8 mouse cellular contexts compared by ENCODE assay signal in the genomic region with DNA sequence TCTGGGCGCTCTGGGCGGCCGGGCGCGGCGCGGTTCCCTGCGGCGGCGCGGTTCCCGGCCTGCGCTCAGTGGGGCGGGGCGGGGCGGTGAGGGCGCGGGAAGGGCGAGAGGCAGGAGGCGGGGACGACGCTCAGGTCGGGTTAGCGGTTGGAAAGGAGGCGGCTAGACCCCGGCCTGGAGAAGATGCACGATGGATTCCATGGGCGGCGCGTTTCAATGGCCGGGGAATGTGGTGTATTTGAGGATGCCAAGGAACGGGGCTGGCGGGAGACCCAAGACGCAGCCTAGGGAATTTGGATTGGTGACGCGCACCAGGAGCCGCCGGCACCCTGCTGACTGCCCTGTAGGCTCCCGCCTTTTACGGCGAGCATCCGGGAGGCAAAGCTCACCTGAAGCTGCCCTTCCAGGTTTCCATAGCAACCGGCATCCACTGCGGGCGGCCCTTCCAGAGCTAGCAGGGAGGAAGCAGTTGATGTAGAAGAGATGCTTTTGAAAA. TPM values are rescaled to one million over a fixed set of nuclear protein-coding genes. Genes with fewer than 3 reads are reported as not detected.
DNase-seq lines count a peak whose midpoint lies in the region; ATAC-seq and TF ChIP-seq lines count a peak whose summit lies in the region.

No protein-coding gene starts in this region.

- peak overlapping the region; percentile 79 for H3K4me2 ChIP-seq in neural tube, embryonic 11.5 days (ENCODE audit: low read depth)
- H3K4me2 ChIP-seq in intestine, postnatal 0 days (replicated peaks; ENCODE audit: low read depth): peak overlapping the region; percentile 78

- peaks cover 8% of the 10 kb centered on the region; the same call in 1 of the 2 replicates for H3K79me2 ChIP-seq in liver, adult 2 months (ENCODE audit: control insufficient read depth, insufficient read depth, low read length)

- H3K27ac ChIP-seq in neural tube, embryonic 11.5 days (ENCODE audit: low read depth, low read length): peak overlapping the region; percentile 96
- peak overlapping the region; percentile 99 for H3K27ac ChIP-seq in forebrain, embryonic 10.5 days
- H3K27ac ChIP-seq in intestine, postnatal 0 days (ENCODE audit: low read depth, low read length): peak overlapping the region; percentile 95
- H3K27ac ChIP-seq in liver, adult 2 months (replicated peaks; ENCODE audit: insufficient read depth, low read depth, low read length): peak overlapping the region; percentile 96

- WGBS in neural tube, embryonic 11.5 days: under 1% methylated on average over 45 of the region's 45 CpGs
- WGBS in forebrain, embryonic 10.5 days: 0% methylated on average over 45 of the region's 45 CpGs
- WGBS in intestine, postnatal 0 days: under 1% methylated on average over 45 of the region's 45 CpGs
- 1% methylated on average over 37 of the region's 45 CpGs for WGBS in liver, adult 2 months

- peak; percentile 94 for ATAC-seq in neural tube, embryonic 11.5 days (ENCODE audit: insufficient read depth, low FRiP score, low TSS enrichment)
- peak; percentile 94 for ATAC-seq in intestine, postnatal 0 days

- no peaks in the 10 kb centered on the region for H3K27me3 ChIP-seq in neural tube, embryonic 11.5 days (ENCODE audit: control insufficient read depth, insufficient read depth, low read length)
- H3K27me3 ChIP-seq in forebrain, embryonic 10.5 days (ENCODE audit: poor library complexity, severe bottlenecking): no peaks in the 10 kb centered on the region
- H3K27me3 ChIP-seq in intestine, postnatal 0 days (replicated peaks; ENCODE audit: control insufficient read depth, insufficient read depth, low read length): no peaks in the 10 kb centered on the region
- no peaks in the 10 kb centered on the region for H3K27me3 ChIP-seq in liver, adult 2 months (ENCODE audit: control insufficient read depth, insufficient read depth, low read length)

- no peak for DNase-seq in neural tube, embryonic 11.5 days (ENCODE audit: low spot score)
- DNase-seq in neural tube, embryonic 10.5 days (ENCODE audit: extremely low spot score, low spot score): no peak
- peak; percentile 72 for DNase-seq in c-Kit-negative CD71-positive TER-119-positive erythroid progenitor cells, embryonic 14.5 days (ENCODE audit: low read depth, low spot score)
- DNase-seq in forebrain, embryonic 10.5 days (ENCODE audit: extremely low spot score, low spot score): peak; percentile 79
- peak; percentile 22 for DNase-seq in liver, adult 2 months (ENCODE audit: extremely low read depth, low read depth, low spot score)
- peak; percentile 75 for DNase-seq in naive thymus-derived CD4-positive, alpha-beta T cell, adult 2 months (ENCODE audit: low read depth)
- no peak for DNase-seq in adipocyte (ENCODE audit: low spot score)

- H3K4me1 ChIP-seq in neural tube, embryonic 11.5 days (ENCODE audit: control insufficient read depth, insufficient read depth, low read length): peaks cover 5% of the 10 kb centered on the region
- H3K4me1 ChIP-seq in forebrain, embryonic 10.5 days: peaks cover 31% of the 10 kb centered on the region
- H3K4me1 ChIP-seq in intestine, postnatal 0 days (replicated peaks; ENCODE audit: control insufficient read depth, insufficient read depth, low read length): peaks cover 5% of the 10 kb centered on the region; the same call in 1 of the 2 replicates
- H3K4me1 ChIP-seq in liver, adult 2 months (ENCODE audit: control insufficient read depth, insufficient read depth, low read length): peaks cover 6% of the 10 kb centered on the region

- H3K9me3 ChIP-seq in neural tube, embryonic 11.5 days (ENCODE audit: control insufficient read depth, low read length): no peaks in the 10 kb centered on the region
- no peaks in the 10 kb centered on the region for H3K9me3 ChIP-seq in forebrain, embryonic 10.5 days
- H3K9me3 ChIP-seq in intestine, postnatal 0 days (ENCODE audit: control insufficient read depth): no peaks in the 10 kb centered on the region

- no peak; the same call in 1 of the 2 replicates for TF ChIP-seq POLR2A in liver, adult 2 months (IDR thresholded peaks at IDR 0.05; ENCODE audit: extremely low read depth, insufficient read depth, low read length)

- H3K4me3 ChIP-seq in neural tube, embryonic 11.5 days (ENCODE audit: low read depth, low read length): peak overlapping the region; percentile 86
- H3K4me3 ChIP-seq in forebrain, embryonic 10.5 days: peak overlapping the region; percentile 93
- H3K4me3 ChIP-seq in intestine, postnatal 0 days (ENCODE audit: low read depth, low read length): peak overlapping the region; percentile 84
- H3K4me3 ChIP-seq in liver, adult 2 months (ENCODE audit: insufficient read depth, low read depth, low read length): peak overlapping the region; percentile 100

- no peaks in the 10 kb centered on the region; the same call in 1 of the 2 replicates for H3K36me3 ChIP-seq in neural tube, embryonic 11.5 days (ENCODE audit: control insufficient read depth, insufficient read depth, low read length)
- peaks cover 58% of the 10 kb centered on the region for H3K36me3 ChIP-seq in forebrain, embryonic 10.5 days (replicated peaks)
- peaks cover 21% of the 10 kb centered on the region for H3K36me3 ChIP-seq in intestine, postnatal 0 days (ENCODE audit: control insufficient read depth, insufficient read depth)
- peaks cover 3% of the 10 kb centered on the region; the same call in 1 of the 2 replicates for H3K36me3 ChIP-seq in liver, adult 2 months (ENCODE audit: control insufficient read depth, insufficient read depth, low read length)

- peak overlapping the region; percentile 93 for H3K9ac ChIP-seq in neural tube, embryonic 11.5 days (ENCODE audit: low read length)
- H3K9ac ChIP-seq in intestine, postnatal 0 days (ENCODE audit: low read depth, low read length): peak overlapping the region; percentile 81
- peak overlapping the region; percentile 99 for H3K9ac ChIP-seq in liver, adult 2 months (ENCODE audit: low read depth, low read length)

- no peak for TF ChIP-seq CTCF in intestine, postnatal 0 days (IDR thresholded peaks at IDR 0.05; ENCODE audit: low read depth)
- TF ChIP-seq CTCF in liver, adult 2 months (IDR thresholded peaks at IDR 0.05; ENCODE audit: low read depth, low read length): no peak

RNA-seq across cellular contexts. Expression of a gene that starts 0.5 kb away (rescaled TPM):
- polyA plus RNA-seq in neural tube, embryonic 11.5 days (2014; fragmentation: Nextera tagmentation; extraction: Ambion mirVana): 98.1 and 102 TPM in 2 replicates
- polyA plus RNA-seq in forebrain, embryonic 10.5 days (2016; fragmentation: Nextera tagmentation; extraction: Ambion mirVana): 82.6 and 96.5 TPM in 2 replicates
- polyA plus RNA-seq in intestine, postnatal 0 days (2015; fragmentation: Nextera tagmentation; extraction: Ambion mirVana): 23.0 and 24.8 TPM in 2 replicates
- 4.7 and 4.9 TPM in 2 replicates for total RNA-seq in liver, adult 2 months (2014; rRNA removed)
- polyA plus RNA-seq in liver, adult 2 months (2012; rRNA removed): 5.2 and 5.9 TPM in 2 replicates

RNA-seq across cellular contexts. Expression of a gene that starts 18.9 kb away (rescaled TPM):
- polyA plus RNA-seq in neural tube, embryonic 11.5 days (2014; fragmentation: Nextera tagmentation; extraction: Ambion mirVana): 35.9 and 36.1 TPM in 2 replicates
- polyA plus RNA-seq in forebrain, embryonic 10.5 days (2016; fragmentation: Nextera tagmentation; extraction: Ambion mirVana): 28.5 and 30.8 TPM in 2 replicates
- 13.6 and 15.5 TPM in 2 replicates for polyA plus RNA-seq in intestine, postnatal 0 days (2015; fragmentation: Nextera tagmentation; extraction: Ambion mirVana)
- total RNA-seq in liver, adult 2 months (2014; rRNA removed): 7.5 and 7.6 TPM in 2 replicates
- 6.1 and 6.9 TPM in 2 replicates for polyA plus RNA-seq in liver, adult 2 months (2012; rRNA removed)

RNA-seq across cellular contexts. Expression of a gene that starts 19.9 kb away (rescaled TPM):
- polyA plus RNA-seq in neural tube, embryonic 11.5 days (2014; fragmentation: Nextera tagmentation; extraction: Ambion mirVana): 0.11 TPM in 1 of 2 replicates, not detected in the other
- polyA plus RNA-seq in forebrain, embryonic 10.5 days (2016; fragmentation: Nextera tagmentation; extraction: Ambion mirVana): 0.28 and 0.30 TPM in 2 replicates
- polyA plus RNA-seq in intestine, postnatal 0 days (2015; fragmentation: Nextera tagmentation; extraction: Ambion mirVana): not detected in 2 replicates
- total RNA-seq in liver, adult 2 months (2014; rRNA removed): 0.09 TPM in 1 of 2 replicates, not detected in the other
- polyA plus RNA-seq in liver, adult 2 months (2012; rRNA removed): 0.05 TPM in 1 of 2 replicates, not detected in the other

RNA-seq across cellular contexts. Expression of a gene that starts 42.2 kb away (rescaled TPM):
- 0.37 and 0.90 TPM in 2 replicates for polyA plus RNA-seq in neural tube, embryonic 11.5 days (2014; fragmentation: Nextera tagmentation; extraction: Ambion mirVana)
- polyA plus RNA-seq in forebrain, embryonic 10.5 days (2016; fragmentation: Nextera tagmentation; extraction: Ambion mirVana): 0.17 and 0.26 TPM in 2 replicates
- polyA plus RNA-seq in intestine, postnatal 0 days (2015; fragmentation: Nextera tagmentation; extraction: Ambion mirVana): 1.3 and 1.5 TPM in 2 replicates
- total RNA-seq in liver, adult 2 months (2014; rRNA removed): 0.67 and 0.74 TPM in 2 replicates
- 2.4 and 3.0 TPM in 2 replicates for polyA plus RNA-seq in liver, adult 2 months (2012; rRNA removed)

Comparison
In these comparisons a context has a peak if more than half of its experiments do, and no peak if none do; other contexts are left out.
1. DNase-seq: peak in c-Kit-negative CD71-positive TER-119-positive erythroid progenitor cells, embryonic 14.5 days (single experiment), forebrain, embryonic 10.5 days (single experiment), liver, adult 2 months (single experiment) and naive thymus-derived CD4-positive, alpha-beta T cell, adult 2 months (single experiment); none in neural tube, embryonic 11.5 days (single experiment), neural tube, embryonic 10.5 days (single experiment) and adipocyte (single experiment).
2. Peak in every context shown above with its lines, with median percentiles within 50 percentile points of each other: H3K27ac ChIP-seq, H3K4me3 ChIP-seq and H3K9ac ChIP-seq.